Mouse (Mus musculus) heart, adult 2 months (tissue): ENCODE data around the gene Pdgfd.

Source experiments
- CTCF ChIP-seq: fragments of 200-600 bp; IDR thresholded peaks from 2 replicates; pipeline ENCODE4 v1.8.1; 2022; ENCODE audit warnings: antibody characterized with exemption, mild to moderate bottlenecking, moderate library complexity
- EP300 ChIP-seq: fragments of 200-500 bp; IDR thresholded peaks from 2 replicates; pipeline ENCODE4 v1.6.1; 2011; ENCODE audit warnings: low read depth, low read length, control low read depth; ENCODE audit not compliant: insufficient read depth
- POLR2A ChIP-seq: fragments of 200-500 bp; IDR thresholded peaks from 2 replicates; pipeline ENCODE4 v1.6.1; 2011; ENCODE audit warnings: mild to moderate bottlenecking, low read depth, low read length, control low read depth; ENCODE audit not compliant: insufficient read depth

DNA sequence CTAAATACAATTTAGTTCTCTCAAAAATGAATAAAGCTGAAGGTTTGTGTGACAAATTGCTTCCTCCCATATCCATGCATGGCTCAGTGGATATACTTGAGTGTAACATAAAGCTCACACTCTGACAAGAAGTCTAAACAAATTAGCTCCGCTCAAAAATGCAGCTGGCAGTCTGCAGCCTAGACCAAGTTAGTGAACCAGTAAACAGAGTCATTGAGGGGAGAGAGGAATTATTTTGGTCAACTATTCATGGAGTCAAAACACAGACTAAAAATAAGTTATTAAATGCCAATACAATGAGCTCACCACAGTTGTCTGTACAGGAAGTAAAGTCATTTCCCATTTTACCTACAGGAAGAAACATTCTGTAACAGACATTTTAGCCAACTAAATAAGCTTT, 233.4 kb downstream of the Pdgfd start:
- TF ChIP-seq POLR2A (0 out of 2 replicates have a peak, but pooled peaks have one; percentile 26), CTCF (no peak), EP300 (no peak)
